Mouse (Mus musculus) forebrain, postnatal 0 days (tissue): ENCODE results near the gene Inafm2. TPM values are rescaled to one million over a fixed set of nuclear protein-coding genes. Genes with fewer than 3 reads are reported as not detected.

Experiments used
- ATAC-seq: fragments of 200-750 bp; cut with Nextera tagmentation; 2 replicates; pipeline ENCODE4 v1.8.0; 2017; ENCODE audit warnings: mild to moderate bottlenecking, moderate library complexity
- DNase-seq: peaks from one replicate; pipeline ENCODE4 v3.0.0-alpha.2; 2015
- H3K27ac ChIP-seq: fragments of 300-500 bp; sonication (generic); 2 replicates; pipeline ENCODE4 v1.5.1; 2014; ENCODE audit warnings: low read depth, mild to moderate bottlenecking, antibody characterized with exemption, low read length, moderate library complexity, mixed read lengths
- H3K27me3 ChIP-seq: fragments of 300-500 bp; sonication (generic); 2 replicates; pipeline ENCODE4 v1.6.1; 2014; ENCODE audit warnings: mild to moderate bottlenecking, low read length, mixed read lengths; ENCODE audit not compliant: insufficient read depth
- H3K36me3 ChIP-seq: fragments of 300-500 bp; sonication (generic); 2 replicates; pipeline ENCODE4 v1.6.1; 2014; ENCODE audit warnings: mild to moderate bottlenecking, moderate library complexity; ENCODE audit not compliant: insufficient read depth
- H3K4me1 ChIP-seq: fragments of 300-500 bp; sonication (generic); 2 replicates; pipeline ENCODE4 v1.6.1; 2014; ENCODE audit warnings: antibody characterized with exemption; ENCODE audit not compliant: insufficient read depth
- H3K4me2 ChIP-seq: fragments of 300-500 bp; sonication (generic); 2 replicates; pipeline ENCODE4 v1.6.1; 2014; ENCODE audit warnings: low read depth, mild to moderate bottlenecking, moderate library complexity
- H3K4me3 ChIP-seq: fragments of 300-500 bp; sonication (generic); 2 replicates; pipeline ENCODE4 v1.5.1; 2014; ENCODE audit warnings: low read depth, low read length, mixed read lengths
- H3K9ac ChIP-seq: fragments of 300-500 bp; sonication (generic); 2 replicates; pipeline ENCODE4 v1.6.1; 2014; ENCODE audit warnings: mild to moderate bottlenecking
- H3K9me3 ChIP-seq: fragments of 300-500 bp; sonication (generic); 2 replicates; pipeline ENCODE4 v1.6.1; 2016; ENCODE audit warnings: low read length
- CTCF ChIP-seq: sonication (generic); IDR thresholded peaks from 2 replicates; pipeline ENCODE4 v1.5.1; 2016; ENCODE audit warnings: antibody characterized with exemption, control low read depth, low read depth
- WGBS: fragments of 180-500 bp; shearing (Covaris S2); extraction: QIAGEN DNeasy Blood & Tissue Kit; methylation state at CpG from one replicate; pipeline ENCODE4 v1.1.7; 2014; 5-methylcytosine and 5-hydroxymethylcytosine counted together
- polyA plus RNA-seq: library from polyadenylated mRNA; unstranded; fragments of >200 nt; fragmentation: Nextera tagmentation; extraction: Ambion mirVana; gene quantifications from 2 replicates; pipeline ENCODE4 v1.2.1, GENCODE M21; 2015
- total RNA-seq: library from RNA; depleted of rRNA; stranded (reverse); fragments of >200 nt; gene quantifications from 2 replicates; pipeline ENCODE4 v1.2.3, GENCODE M21; 2014

Inafm2 gene
- total and polyA plus RNA-seq, 2 experiments from 2014 or later: 14.2 to 17.2 TPM

GRCm38 (mm10) chr2:118759828-118760227 is 14.3 kb downstream of the Inafm2 start:
- peak; percentile 74 for TF ChIP-seq CTCF
- H3K27ac ChIP-seq: no peak overlapping the region
- no peaks in the 10 kb centered on the region for H3K9me3 ChIP-seq
- H3K9ac ChIP-seq: no peak overlapping the region
- 16% methylated on average over 8 of the region's 8 CpGs for WGBS
- no peak overlapping the region for H3K4me2 ChIP-seq
- no peaks in the 10 kb centered on the region for H3K36me3 ChIP-seq
- no peaks in the 10 kb centered on the region for H3K27me3 ChIP-seq
- H3K4me3 ChIP-seq: no peak overlapping the region
- peak; percentile 81 for DNase-seq
- ATAC-seq: peak; percentile 38; the same call in 1 of the 2 replicates
- peaks cover 22% of the 10 kb centered on the region for H3K4me1 ChIP-seq

- H3K27me3 ChIP-seq: no peaks in the 10 kb centered on the region
- H3K4me1 ChIP-seq: peaks cover 22% of the 10 kb centered on the region
- WGBS: 85% methylated on average over 11 of the region's 11 CpGs
- H3K36me3 ChIP-seq: no peaks in the 10 kb centered on the region
- H3K4me2 ChIP-seq: no peak overlapping the region
- H3K27ac ChIP-seq: 0 out of 2 replicates have a peak overlapping the region, but pooled peaks have one; percentile 83
- DNase-seq (no peak), ATAC-seq (no peak)
- no peak overlapping the region for H3K4me3 ChIP-seq
- no peak for TF ChIP-seq CTCF
- no peaks in the 10 kb centered on the region for H3K9me3 ChIP-seq
- no peak overlapping the region for H3K9ac ChIP-seq
Observed at GRCm38 (mm10) chr2:118760311-118761025, 14.9 kb downstream of the Inafm2 start.

GRCm38 (mm10) chr2:118761358-118761757 is 15.8 kb downstream of the Inafm2 start:
- 79% methylated on average over 12 of the region's 12 CpGs for WGBS
- Histone ChIP-seq H3K36me3 (no peaks in the 10 kb centered on the region), H3K27me3 (no peaks in the 10 kb centered on the region), H3K4me1 (peaks cover 22% of the 10 kb centered on the region), H3K9ac (no peak overlapping the region), H3K4me2 (peak overlapping the region; percentile 32; the same call in 1 of the 2 replicates), H3K4me3 (no peak overlapping the region), H3K27ac (peak overlapping the region; percentile 83), H3K9me3 (no peaks in the 10 kb centered on the region)
- no peak for ATAC-seq
- no peak for DNase-seq
- TF ChIP-seq CTCF: peak; percentile 41

- Histone ChIP-seq H3K27ac (peak within 1 kb of the TSS; percentile 83), H3K9me3 (no peaks in the 10 kb centered on the region), H3K4me3 (no peak within 1 kb of the TSS), H3K27me3 (no peaks in the 10 kb centered on the region), H3K9ac (peak within 1 kb of the TSS; percentile 19), H3K36me3 (no peaks in the 10 kb centered on the region), H3K4me2 (peak within 1 kb of the TSS; percentile 32), H3K4me1 (peaks cover 22% of the 10 kb centered on the region)
- DNase-seq (peak; percentile 83), ATAC-seq (peak; percentile 83)
- no peak for TF ChIP-seq CTCF
- 5% methylated on average over 29 of the region's 29 CpGs for WGBS
Observed at GRCm38 (mm10) chr2:118761906-118762783, 16.6 kb downstream of the Inafm2 start, which contains the start of gene Ccdc9b. Gene Ccdc9b, minus strand, starts transcription at chr2:118762661.

GRCm38 (mm10) chr2:118762784-118763148 is 17.2 kb downstream of the Inafm2 start:
- ATAC-seq: no peak
- no peak for DNase-seq
- H3K27me3 ChIP-seq: no peaks in the 10 kb centered on the region
- peak overlapping the region; percentile 32 for H3K4me2 ChIP-seq
- H3K36me3 ChIP-seq: no peaks in the 10 kb centered on the region
- H3K9me3 ChIP-seq: no peaks in the 10 kb centered on the region
- H3K4me1 ChIP-seq: peaks cover 22% of the 10 kb centered on the region
- no peak overlapping the region for H3K4me3 ChIP-seq
- 11% methylated on average over 10 of the region's 10 CpGs for WGBS
- peak overlapping the region; percentile 83; the same call in 1 of the 2 replicates for H3K27ac ChIP-seq
- peak overlapping the region; percentile 19; the same call in 1 of the 2 replicates for H3K9ac ChIP-seq
- no peak for TF ChIP-seq CTCF

- no peak for TF ChIP-seq CTCF
- H3K9ac ChIP-seq: no peak overlapping the region
- no peaks in the 10 kb centered on the region for H3K9me3 ChIP-seq
- no peaks in the 10 kb centered on the region for H3K36me3 ChIP-seq
- 0 out of 2 replicates have a peak overlapping the region, but pooled peaks have one; percentile 83 for H3K27ac ChIP-seq
- peaks cover 22% of the 10 kb centered on the region for H3K4me1 ChIP-seq
- no peak for DNase-seq
- WGBS: 54% methylated on average over 7 of the region's 7 CpGs
- H3K4me3 ChIP-seq: no peak overlapping the region
- ATAC-seq: no peak
- no peaks in the 10 kb centered on the region for H3K27me3 ChIP-seq
- no peak overlapping the region for H3K4me2 ChIP-seq
Observed at GRCm38 (mm10) chr2:118763469-118763868, 17.9 kb downstream of the Inafm2 start.
